Mouse (Mus musculus) hindbrain, embryonic 16.5 days (tissue): ENCODE results near the gene Pde8b. TPM values are rescaled to one million over a fixed set of nuclear protein-coding genes. Genes with fewer than 3 reads are reported as not detected.
"Not testable (repeated sequence)": the region's sequence is repeated elsewhere in the genome, so short reads cannot be mapped to it uniquely, and the experiment has no call there.

Experiments used
- ATAC-seq: fragments of 200-750 bp; cut with Nextera tagmentation; 2 replicates; pipeline ENCODE4 v1.8.0; 2017; ENCODE audit warnings: moderate TSS enrichment, moderate library complexity
- H3K27ac ChIP-seq: fragments of 300-500 bp; sonication (generic); 2 replicates; pipeline ENCODE4 v1.5.1; 2014; ENCODE audit warnings: low read depth, mild to moderate bottlenecking, control low read depth, low read length, moderate library complexity
- H3K27me3 ChIP-seq: fragments of 300-500 bp; sonication (generic); replicated peaks from 2 replicates; pipeline ENCODE4 v1.6.1; 2014; ENCODE audit warnings: low read length; ENCODE audit not compliant: control insufficient read depth, insufficient read depth
- H3K36me3 ChIP-seq: fragments of 300-500 bp; sonication (generic); 2 replicates; pipeline ENCODE4 v1.6.1; 2014; ENCODE audit warnings: mild to moderate bottlenecking, low read length, moderate library complexity, mixed read lengths; ENCODE audit not compliant: control insufficient read depth, insufficient read depth
- H3K4me1 ChIP-seq: fragments of 300-500 bp; sonication (generic); 2 replicates; pipeline ENCODE4 v1.6.1; 2014; ENCODE audit warnings: low read depth, low read length; ENCODE audit not compliant: control insufficient read depth, insufficient read depth
- H3K4me2 ChIP-seq: fragments of 300-500 bp; sonication (generic); 2 replicates; pipeline ENCODE4 v1.6.1; 2014; ENCODE audit warnings: mild to moderate bottlenecking, low read length, control low read depth, moderate library complexity
- H3K4me3 ChIP-seq: fragments of 300-500 bp; sonication (generic); 2 replicates; pipeline ENCODE4 v1.5.1; 2014; ENCODE audit warnings: mild to moderate bottlenecking, low read length, control low read depth, moderate library complexity
- H3K9ac ChIP-seq: fragments of 300-500 bp; sonication (generic); 2 replicates; pipeline ENCODE4 v1.6.1; 2014; ENCODE audit warnings: low read depth, mild to moderate bottlenecking, control low read depth, low read length, moderate library complexity
- H3K9me3 ChIP-seq: fragments of 300-500 bp; sonication (generic); 2 replicates; pipeline ENCODE4 v1.6.1; 2014; ENCODE audit warnings: mild to moderate bottlenecking, low read length, moderate library complexity; ENCODE audit not compliant: control insufficient read depth
- WGBS: fragments of 180-500 bp; shearing (Covaris S2); extraction: QIAGEN DNeasy Blood & Tissue Kit; methylation state at CpG from one replicate; pipeline ENCODE4 v1.1.7; 2014; 5-methylcytosine and 5-hydroxymethylcytosine counted together
- polyA plus RNA-seq: library from polyadenylated mRNA; unstranded; fragments of >200 nt; fragmentation: Nextera tagmentation; extraction: Ambion mirVana; gene quantifications from 2 replicates; pipeline ENCODE4 v1.2.1, GENCODE M21; 2015

Gene Pde8b
- polyA plus RNA-seq, 1 experiment from 2014 or later, result 8.9 TPM

DNA sequence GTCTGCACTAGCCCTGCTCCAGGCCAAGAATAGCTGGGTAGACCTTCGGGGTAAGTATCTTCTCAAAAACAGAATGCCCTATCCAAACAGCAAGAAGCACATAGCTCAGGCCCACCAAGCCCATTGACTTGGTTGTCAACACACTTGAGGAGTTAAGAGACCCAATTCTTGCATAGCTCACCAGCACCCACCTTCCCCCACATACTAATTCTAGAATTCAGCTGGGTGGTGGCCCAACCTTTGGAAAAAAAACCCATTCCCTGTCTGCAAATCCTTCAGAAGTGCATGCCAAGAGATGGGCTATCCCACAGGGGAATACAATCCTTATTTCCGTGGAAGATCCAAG is 26.7 kb downstream of the Pde8b start:
- peak overlapping the region; percentile 87 for H3K4me3 ChIP-seq
- H3K9me3 ChIP-seq, result no peaks in the 10 kb centered on the region
- no peaks in the 10 kb centered on the region for H3K27me3 ChIP-seq
- H3K36me3 ChIP-seq, result no peaks in the 10 kb centered on the region
- WGBS, result 52% methylated on average over 2 of the region's 2 CpGs
- peak overlapping the region; percentile 96 for H3K4me2 ChIP-seq
- no peak for ATAC-seq
- no peak overlapping the region for H3K27ac ChIP-seq
- H3K9ac ChIP-seq, result peak overlapping the region; percentile 83; the same call in 1 of the 2 replicates
- H3K4me1 ChIP-seq, result peaks cover 5% of the 10 kb centered on the region

DNA sequence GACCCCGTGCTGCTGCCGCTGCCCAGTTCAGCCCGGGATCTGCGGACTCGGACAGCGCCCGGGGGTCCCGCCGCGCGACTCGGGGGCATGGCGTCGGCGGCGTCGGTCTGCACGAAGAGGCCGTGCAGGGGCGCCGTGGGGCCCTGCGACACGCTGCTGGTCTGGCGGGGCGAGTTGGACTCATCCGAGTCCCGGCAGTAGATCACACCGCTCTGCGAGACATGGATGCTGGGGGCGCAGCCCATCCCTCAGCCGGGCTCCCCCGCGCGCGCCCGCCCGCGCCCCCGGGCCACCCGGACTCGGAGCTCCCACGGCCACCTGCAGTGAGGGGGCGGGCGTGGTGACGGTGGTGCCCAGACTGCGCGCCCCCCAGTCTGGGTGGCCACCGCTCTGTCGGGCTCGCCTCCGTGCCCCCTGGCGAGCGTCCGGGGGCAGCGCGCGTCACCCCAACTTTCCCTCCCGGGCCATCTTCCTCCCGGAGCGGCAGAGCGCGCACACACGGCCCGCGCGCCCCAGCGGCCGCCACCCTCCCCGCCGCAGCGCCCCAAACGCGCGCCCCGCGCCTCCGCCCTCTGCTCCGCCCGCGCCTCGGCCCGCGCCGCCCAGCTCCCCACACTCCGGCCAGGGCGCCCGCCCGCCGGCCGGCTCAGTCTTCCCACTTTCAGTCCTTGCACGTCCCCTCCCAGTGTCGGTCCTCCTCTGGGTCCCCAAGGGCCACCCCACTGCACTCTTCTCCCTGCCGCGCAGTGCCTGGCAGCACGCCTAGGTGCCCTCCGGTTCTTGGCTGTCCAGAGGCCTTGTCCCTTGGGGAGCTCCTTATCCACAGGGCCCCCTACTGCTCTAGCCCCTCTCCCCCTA is 27.3 kb downstream of the Pde8b start:
- WGBS, result 1% methylated on average over 46 of the region's 96 CpGs

DNA sequence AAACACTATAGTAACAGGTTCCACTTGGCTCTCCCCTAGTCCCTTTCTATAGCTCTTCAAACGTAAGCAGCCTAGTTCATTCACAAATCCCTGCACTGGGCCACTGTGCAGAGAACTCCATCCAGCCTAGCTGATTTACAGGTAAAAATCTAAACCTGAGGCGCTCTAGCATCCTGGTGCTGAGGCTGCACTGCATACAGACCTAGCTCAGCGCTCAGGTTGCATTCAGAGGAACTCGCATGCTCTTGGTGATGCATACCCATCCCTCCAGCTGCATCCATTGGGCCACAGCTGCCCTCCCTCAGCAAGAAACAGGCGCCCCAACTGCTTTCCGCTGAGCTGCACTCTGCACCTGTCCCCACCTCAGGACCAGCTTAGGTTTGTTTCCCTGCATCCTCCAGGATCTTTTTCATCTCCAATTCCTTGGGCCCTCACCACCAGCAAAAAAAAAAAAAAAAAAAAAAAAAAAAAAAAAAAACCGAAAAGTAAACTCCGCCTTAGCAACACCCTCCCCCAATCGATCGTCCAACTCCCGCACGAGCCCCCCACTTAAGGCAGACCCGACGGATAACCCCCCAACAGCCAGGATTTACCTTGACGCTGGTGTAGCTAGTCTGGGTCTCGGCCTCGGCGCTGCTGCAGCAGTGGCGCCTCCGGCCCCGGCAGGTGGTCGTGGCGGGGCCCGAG is 28.1 kb downstream of the Pde8b start:
- Histone ChIP-seq H3K27ac (0 out of 2 replicates have a peak overlapping the region, but pooled peaks have one; percentile 50), H3K36me3 (no peaks in the 10 kb centered on the region), H3K9ac (peak overlapping the region; percentile 83), H3K27me3 (no peaks in the 10 kb centered on the region), H3K4me3 (peak overlapping the region; percentile 87), H3K9me3 (no peaks in the 10 kb centered on the region), H3K4me2 (peak overlapping the region; percentile 96), H3K4me1 (peaks cover 5% of the 10 kb centered on the region)
- 2% methylated on average over 24 of the region's 24 CpGs for WGBS
- peak; percentile 55 for ATAC-seq

More for the DNA sequence above, 27.3 kb downstream of the Pde8b start:
- H3K9ac ChIP-seq, result peak overlapping the region; percentile 83
- H3K4me1 ChIP-seq, result peaks cover 5% of the 10 kb centered on the region
- no peaks in the 10 kb centered on the region for H3K9me3 ChIP-seq
- ATAC-seq, result peak; percentile 81
- H3K27ac ChIP-seq, result peak overlapping the region; percentile 39; the same call in 1 of the 2 replicates
- no peaks in the 10 kb centered on the region for H3K36me3 ChIP-seq
- H3K27me3 ChIP-seq, result no peaks in the 10 kb centered on the region
- H3K4me2 ChIP-seq, result peak overlapping the region; percentile 96
- H3K4me3 ChIP-seq, result peak overlapping the region; percentile 87

DNA sequence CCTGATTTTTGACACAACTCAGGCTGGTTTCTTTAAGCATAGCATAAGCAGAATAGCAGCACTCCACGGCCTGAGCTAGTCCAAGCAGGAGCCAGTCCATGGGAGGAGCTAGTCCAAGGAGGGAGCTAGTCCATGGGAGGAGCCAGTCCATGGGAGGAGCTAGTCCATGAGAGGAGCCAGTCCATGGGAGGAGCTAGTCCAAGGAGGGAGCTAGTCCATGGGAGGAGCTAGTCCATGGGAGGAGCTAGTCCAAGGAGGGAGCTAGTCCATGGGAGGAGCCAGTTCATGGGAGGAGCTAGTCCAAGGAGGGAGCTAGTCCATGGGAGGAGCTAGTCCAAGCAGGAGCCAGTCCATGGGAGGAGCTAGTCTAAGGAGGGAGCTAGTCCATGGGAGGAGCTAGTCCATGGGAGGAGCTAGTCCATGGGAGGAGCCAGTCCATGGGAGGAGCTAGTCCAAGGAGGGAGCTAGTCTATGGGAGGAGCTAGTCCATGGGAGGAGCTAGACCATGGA is 34.4 kb downstream of the Pde8b start:
- not testable (repeated sequence) for H3K27me3 ChIP-seq, H3K4me1 ChIP-seq, H3K27ac ChIP-seq, ATAC-seq, H3K9me3 ChIP-seq, H3K9ac ChIP-seq, H3K4me2 ChIP-seq, H3K36me3 ChIP-seq, H3K4me3 ChIP-seq
- 35% methylated on average over 1 of the region's 1 CpGs for WGBS

DNA sequence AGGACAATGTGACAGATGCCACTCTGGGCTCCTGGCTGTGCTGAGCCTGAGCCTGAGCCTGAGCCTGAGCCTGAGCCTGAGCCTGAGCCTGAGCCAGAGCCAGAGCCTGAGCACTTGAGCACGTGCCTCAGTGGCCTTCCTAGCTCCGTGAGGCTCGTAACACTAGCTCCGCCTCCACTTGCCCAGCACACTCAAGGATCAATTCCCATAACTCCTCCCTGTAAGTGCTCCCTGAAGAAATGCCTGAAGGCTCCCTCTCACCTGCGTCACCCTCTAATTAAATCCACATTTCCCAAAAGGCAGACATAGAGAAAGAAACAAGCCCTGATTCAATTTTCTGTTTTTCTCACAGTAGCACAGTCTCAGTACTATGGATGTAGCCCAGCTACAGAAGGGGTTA is 37.8 kb downstream of the Pde8b start:
- Histone ChIP-seq H3K27ac (no peak overlapping the region), H3K9ac (no peak overlapping the region), H3K9me3 (no peaks in the 10 kb centered on the region), H3K4me1 (no peaks in the 10 kb centered on the region), H3K4me3 (no peak overlapping the region), H3K27me3 (no peaks in the 10 kb centered on the region), H3K4me2 (no peak overlapping the region), H3K36me3 (no peaks in the 10 kb centered on the region)
- ATAC-seq, result no peak
- 52% methylated on average over 5 of the region's 5 CpGs for WGBS

DNA sequence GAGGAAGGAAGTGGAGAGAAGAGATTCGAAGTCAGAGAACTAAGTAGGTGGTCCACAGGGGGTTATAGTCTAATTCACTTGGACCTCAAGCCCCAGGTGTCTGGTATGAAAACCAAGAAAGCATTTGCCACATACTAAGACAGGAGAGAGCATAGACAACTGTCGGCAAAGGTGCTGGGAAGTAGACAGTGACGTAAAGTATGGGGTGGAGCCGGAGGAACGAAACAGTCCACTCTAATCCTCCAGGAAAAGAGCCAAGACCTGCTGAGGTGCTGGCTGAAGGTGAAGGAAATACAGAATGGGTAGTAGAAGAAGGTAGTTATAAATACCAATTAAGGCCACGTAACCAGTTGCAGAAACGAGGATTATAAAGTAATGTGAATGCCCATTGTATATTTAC is 42.8 kb downstream of the Pde8b start:
- not testable (repeated sequence) for H3K9ac ChIP-seq, H3K4me3 ChIP-seq, H3K4me2 ChIP-seq, H3K9me3 ChIP-seq, H3K4me1 ChIP-seq, H3K27me3 ChIP-seq, ATAC-seq, H3K36me3 ChIP-seq, H3K27ac ChIP-seq
- 81% methylated on average over 7 of the region's 7 CpGs for WGBS

DNA sequence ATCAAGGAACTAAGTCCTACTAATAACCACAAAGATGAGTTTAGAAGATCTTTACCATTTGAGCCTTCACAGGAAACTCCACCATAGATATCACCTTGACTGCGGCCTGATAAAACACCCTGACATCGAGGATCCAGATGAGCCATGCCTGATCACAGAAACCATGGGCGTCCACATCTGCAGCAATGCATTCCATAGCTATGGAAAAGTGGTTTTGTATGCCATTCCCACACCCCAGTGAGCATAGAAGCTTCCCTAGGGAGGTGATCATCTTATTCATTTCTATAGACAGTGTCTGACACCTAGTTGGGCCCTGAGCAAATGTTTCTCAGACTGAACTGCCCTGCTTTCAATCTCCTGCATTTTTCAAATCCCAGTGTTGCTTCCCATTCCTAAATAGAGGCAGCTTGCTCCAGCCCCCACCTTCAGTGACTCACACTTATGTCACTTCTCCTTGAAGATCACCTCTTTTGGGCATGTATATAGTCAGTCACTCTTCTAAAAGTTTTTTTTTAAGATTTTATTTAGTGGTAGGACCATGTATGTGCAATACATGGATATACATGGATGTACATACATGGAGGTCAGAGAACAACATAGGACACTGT is 47.9 kb downstream of the Pde8b start:
- Histone ChIP-seq H3K27me3 (no peaks in the 10 kb centered on the region), H3K4me2 (no peak overlapping the region), H3K4me1 (no peaks in the 10 kb centered on the region), H3K4me3 (no peak overlapping the region), H3K9me3 (no peaks in the 10 kb centered on the region), H3K27ac (no peak overlapping the region), H3K9ac (no peak overlapping the region), H3K36me3 (no peaks in the 10 kb centered on the region)
- 86% methylated on average over 3 of the region's 3 CpGs for WGBS
- no peak for ATAC-seq

DNA sequence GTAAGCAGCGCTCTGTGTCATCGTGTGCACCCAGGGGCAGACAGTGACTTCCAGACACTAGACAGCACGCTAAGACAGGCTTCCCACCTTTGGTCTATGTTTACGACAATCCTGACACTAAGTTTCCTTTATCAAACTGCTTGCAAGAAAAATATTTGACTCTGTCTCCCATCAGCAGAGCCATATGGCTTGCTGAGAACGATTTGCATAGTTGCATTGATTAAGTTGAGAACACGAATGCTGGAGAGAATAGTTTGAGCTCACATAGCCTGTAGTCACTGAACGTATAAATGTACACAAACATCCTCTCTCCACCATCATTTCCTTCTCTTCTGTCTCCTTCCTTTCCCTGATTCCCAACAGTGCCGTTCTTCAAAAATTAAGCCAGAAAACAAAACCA is 49.3 kb downstream of the Pde8b start:
- Histone ChIP-seq H3K27me3 (no peaks in the 10 kb centered on the region), H3K36me3 (no peaks in the 10 kb centered on the region), H3K9me3 (no peaks in the 10 kb centered on the region), H3K4me2 (no peak overlapping the region), H3K27ac (no peak overlapping the region), H3K4me1 (peaks cover 5% of the 10 kb centered on the region), H3K9ac (no peak overlapping the region), H3K4me3 (no peak overlapping the region)
- ATAC-seq, result no peak
- 75% methylated on average over 8 of the region's 8 CpGs for WGBS

DNA sequence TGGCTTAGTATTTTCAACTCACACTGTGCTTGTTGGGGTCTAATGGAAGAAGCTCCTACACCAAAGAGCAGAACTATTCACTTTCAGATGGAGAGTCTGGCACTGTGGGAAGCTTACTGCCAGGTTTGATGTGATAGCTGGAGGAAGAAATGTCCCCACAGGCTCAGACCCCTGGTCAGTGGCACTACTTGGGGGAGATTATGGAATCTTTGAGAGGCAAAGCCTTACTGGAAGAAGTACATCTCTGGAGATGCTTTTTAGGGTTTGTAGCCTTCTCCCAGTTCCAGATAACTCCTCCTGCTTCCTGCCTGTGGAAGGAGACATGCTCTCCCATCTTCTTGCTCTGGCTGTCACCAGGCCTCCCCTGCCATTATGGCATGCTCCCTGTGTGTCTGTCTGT is 50.1 kb downstream of the Pde8b start:
- no peaks in the 10 kb centered on the region for H3K27me3 ChIP-seq
- H3K4me3 ChIP-seq, result no peak overlapping the region
- H3K36me3 ChIP-seq, result no peaks in the 10 kb centered on the region
- no peaks in the 10 kb centered on the region for H3K9me3 ChIP-seq
- H3K4me1 ChIP-seq, result peaks cover 8% of the 10 kb centered on the region
- ATAC-seq, result no peak
- H3K4me2 ChIP-seq, result no peak overlapping the region
- H3K27ac ChIP-seq, result no peak overlapping the region
- H3K9ac ChIP-seq, result no peak overlapping the region
